In genomic region chr10:125951633-125952032, GRCm38 (mm10) we compare ENCODE assay signal across 14 mouse cellular contexts. TPM values are rescaled to one million over a fixed set of nuclear protein-coding genes. Genes with fewer than 3 reads are reported as not detected.
"Had no signal": no experiment of that assay in that cellular context is flagged by ENCODE, and none has a peak within 500 bp of the region (broad histone marks: within the 10 kb centered on the region; RNA-seq: fewer than 3 reads in every experiment).

No protein-coding gene starts in this region.

- H3K4me1 ChIP-seq: liver, embryonic 15.5 days; neural tube, embryonic 12.5 days had no signal

- H3K27ac ChIP-seq: hindbrain, embryonic 15.5 days; left cerebral cortex, adult 2 months; limb, embryonic 10.5 days; liver, embryonic 15.5 days; lung, embryonic 15.5 days; midbrain, embryonic 15.5 days; neural tube, embryonic 12.5 days had no signal

- ATAC-seq: midbrain, embryonic 15.5 days had no signal

- H3K9me3 ChIP-seq: hindbrain, embryonic 15.5 days; limb, embryonic 10.5 days; liver, embryonic 15.5 days; lung, embryonic 15.5 days; midbrain, embryonic 15.5 days; neural tube, embryonic 12.5 days had no signal

- DNase-seq: kidney, adult 8-10 months; kidney, postnatal 25 days; lung, postnatal 14 days; right cerebral cortex, postnatal 25 days; thymus, adult 18-20 months; thymus, postnatal 14 days had no signal

- H3K36me3 ChIP-seq: hindbrain, embryonic 15.5 days; limb, embryonic 10.5 days; liver, embryonic 15.5 days; lung, embryonic 15.5 days; midbrain, embryonic 15.5 days; neural tube, embryonic 12.5 days had no signal

- H3K4me3 ChIP-seq: hindbrain, embryonic 15.5 days; left cerebral cortex, adult 2 months; limb, embryonic 10.5 days; liver, embryonic 15.5 days; lung, embryonic 15.5 days; midbrain, embryonic 15.5 days; neural tube, embryonic 12.5 days had no signal

- H3K9ac ChIP-seq: hindbrain, embryonic 15.5 days; liver, embryonic 15.5 days; lung, embryonic 15.5 days; midbrain, embryonic 15.5 days; neural tube, embryonic 12.5 days had no signal

- H3K27me3 ChIP-seq: hindbrain, embryonic 15.5 days; liver, embryonic 15.5 days; lung, embryonic 15.5 days; midbrain, embryonic 15.5 days; neural tube, embryonic 12.5 days had no signal

- H3K4me2 ChIP-seq: hindbrain, embryonic 15.5 days; liver, embryonic 15.5 days; lung, embryonic 15.5 days; midbrain, embryonic 15.5 days; neural tube, embryonic 12.5 days had no signal

RNA-seq across cellular contexts. Expression of gene Lrig3, which starts 14.3 kb away (rescaled TPM):
- total RNA-seq: neutrophil, adult 5-6 weeks had no signal
